Mouse (Mus musculus): ENCODE measurements around the gene Igfbp3. TPM values are rescaled to one million over a fixed set of nuclear protein-coding genes. Genes with fewer than 3 reads are reported as not detected.
"Not testable (repeated sequence)": the region's sequence is repeated elsewhere in the genome, so short reads cannot be mapped to it uniquely, and the experiment has no call there.

Gene Igfbp3
- total RNA-seq (2017) = not detected in 2 replicates

DNA sequence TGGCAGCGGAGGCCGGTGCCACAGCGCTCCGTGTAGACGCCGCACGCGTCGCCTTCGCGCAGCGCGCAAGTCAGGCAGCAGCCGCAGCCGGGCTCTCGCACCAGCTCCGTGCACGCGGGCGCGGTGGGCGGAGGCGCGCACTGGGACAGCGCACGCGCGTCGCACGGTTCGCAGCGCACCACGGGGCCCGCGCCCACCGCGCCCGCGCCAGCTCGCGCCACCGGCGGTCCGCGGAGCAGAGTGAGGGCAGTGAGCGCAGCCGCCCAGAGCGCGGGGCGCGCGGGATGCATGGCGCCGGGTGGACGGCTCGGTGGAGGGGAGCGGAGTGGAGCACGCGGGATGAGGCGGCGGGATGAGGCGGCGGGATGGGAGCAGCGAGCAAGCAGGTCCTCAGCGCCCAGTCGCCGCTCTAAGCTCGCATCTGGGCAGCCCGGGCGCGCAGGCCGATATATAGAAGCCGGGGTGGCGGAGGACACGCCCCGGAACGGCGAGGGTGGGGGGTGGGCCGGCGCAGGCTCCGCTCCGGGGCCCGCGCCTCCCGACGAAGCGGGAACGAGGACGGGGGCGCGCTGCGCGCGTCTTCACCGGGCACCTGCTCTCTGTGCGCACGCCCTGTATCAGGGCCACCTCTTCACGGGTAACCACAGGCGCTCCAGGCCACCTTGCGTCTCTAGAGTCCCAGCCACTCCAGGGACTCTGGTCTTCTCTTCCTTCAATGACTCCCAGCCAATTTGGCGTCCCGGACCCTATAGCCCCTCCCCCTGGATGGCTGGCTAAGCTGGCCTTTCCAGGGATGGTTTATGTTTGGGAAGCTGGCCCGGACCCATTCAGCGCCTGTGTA is at the start of gene Igfbp3:
TSS of gene Igfbp3 (minus strand) at position 423 of the 841 bp plus-strand sequence.
- no peak for ATAC-seq (replicated peaks in 1 of 2; ENCODE audit: insufficient read depth in 1 of 2, low FRiP score in 2 of 2, low TSS enrichment in 1 of 2, low read depth in 1 of 2, poor library complexity in 2 of 2, severe bottlenecking in 2 of 2)

DNA sequence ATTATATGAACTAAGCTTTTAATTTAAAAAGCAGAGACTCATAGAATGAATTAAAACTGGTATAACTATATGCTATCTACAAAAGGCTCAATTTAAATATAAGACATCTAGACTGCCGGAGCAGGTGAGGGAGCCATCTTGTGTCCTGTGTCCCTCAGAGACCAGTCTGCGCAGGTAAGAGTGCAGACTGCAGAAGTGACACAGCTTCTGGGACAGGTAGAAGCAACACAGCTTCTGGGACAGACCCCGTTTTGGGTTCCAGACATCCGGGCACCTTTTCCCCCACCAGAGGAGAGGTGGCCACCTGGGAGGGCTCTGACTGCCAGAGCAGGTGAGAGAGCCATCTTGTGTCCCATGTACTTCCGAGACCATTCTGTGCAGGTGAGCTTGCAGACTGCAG is 37.1 kb upstream of the Igfbp3 start:
- ATAC-seq (replicated peaks in 1 of 2; ENCODE audit: insufficient read depth in 1 of 2, low FRiP score in 2 of 2, low TSS enrichment in 1 of 2, low read depth in 1 of 2, poor library complexity in 2 of 2, severe bottlenecking in 2 of 2) = no peak

DNA sequence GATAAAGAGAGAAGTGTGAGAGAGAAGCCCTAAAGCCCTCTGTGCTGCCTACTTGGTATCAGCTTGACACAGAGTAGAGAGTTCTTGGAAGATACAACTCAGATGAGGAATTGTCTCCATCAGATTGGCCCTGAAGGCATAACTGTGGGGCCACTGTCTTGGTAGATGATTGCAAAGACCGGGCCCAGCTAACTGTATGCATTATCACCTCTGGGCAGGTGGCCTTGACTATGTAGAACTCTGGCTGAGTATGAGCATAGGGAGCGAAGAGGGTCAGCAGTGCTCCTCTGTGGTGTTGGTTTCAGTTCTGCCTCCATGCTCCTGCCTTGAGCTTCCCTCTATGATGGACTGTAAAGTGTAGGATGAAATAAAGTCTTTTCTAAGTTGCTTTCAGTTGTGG is 36.7 kb upstream of the Igfbp3 start:
- no peak for ATAC-seq (replicated peaks in 1 of 2; ENCODE audit: insufficient read depth in 1 of 2, low FRiP score in 2 of 2, low TSS enrichment in 1 of 2, low read depth in 1 of 2, poor library complexity in 2 of 2, severe bottlenecking in 2 of 2)

DNA sequence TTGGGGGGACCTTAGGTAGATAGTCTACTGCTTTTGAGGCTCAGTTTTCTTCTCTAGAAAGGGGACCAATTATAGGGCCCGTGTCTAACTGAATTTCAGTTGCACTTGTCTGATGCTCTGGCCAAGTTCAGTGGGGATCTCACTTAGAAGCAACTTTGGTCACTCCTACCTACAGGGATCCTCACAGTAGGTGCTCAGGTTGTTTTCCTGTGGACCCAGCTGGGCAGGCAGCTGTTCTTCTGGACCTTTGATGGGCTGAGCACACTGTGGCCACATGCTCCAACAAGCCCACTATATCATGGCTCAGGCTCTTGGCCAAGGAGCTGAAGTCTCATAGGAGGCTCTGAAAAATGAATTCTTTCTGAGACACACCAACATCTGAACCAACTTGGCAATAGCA is 31.1 kb upstream of the Igfbp3 start:
- ATAC-seq (replicated peaks in 1 of 2; ENCODE audit: insufficient read depth in 1 of 2, low FRiP score in 2 of 2, low TSS enrichment in 1 of 2, low read depth in 1 of 2, poor library complexity in 2 of 2, severe bottlenecking in 2 of 2) = no peak

DNA sequence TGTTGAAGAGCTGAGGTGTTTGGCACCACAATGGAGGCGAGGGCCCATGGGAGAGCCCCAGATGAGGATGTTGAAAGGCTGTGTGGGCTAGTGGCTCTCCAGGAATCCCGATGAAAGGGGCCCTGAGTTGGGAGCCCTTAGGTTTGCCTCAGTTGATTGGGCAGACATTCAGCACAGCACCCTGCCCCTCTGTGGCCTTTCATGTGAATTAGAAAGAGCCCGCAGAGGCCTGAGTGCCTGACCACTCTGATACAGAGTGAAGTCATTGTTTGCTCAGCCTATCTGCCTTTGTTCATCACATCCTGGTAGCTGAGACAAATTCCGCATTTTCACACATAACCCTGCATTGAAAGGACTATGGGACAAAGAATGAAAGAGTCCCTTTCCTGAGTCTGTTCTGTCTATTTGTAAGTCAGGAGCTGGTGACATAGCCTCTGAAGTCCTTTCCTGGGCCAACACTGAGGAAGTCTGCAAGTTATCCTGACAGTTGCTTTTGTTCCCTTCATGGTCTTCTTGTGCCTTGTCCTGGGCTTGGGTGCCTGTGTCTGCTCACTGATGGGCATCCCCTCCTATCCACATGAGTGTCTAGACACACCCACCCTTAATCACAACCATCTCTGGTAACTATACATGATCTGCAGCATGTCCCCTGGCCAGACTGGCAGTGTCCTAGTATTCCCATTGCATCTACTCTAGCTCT is 25.5 kb upstream of the Igfbp3 start:
- no peak for ATAC-seq (replicated peaks in 1 of 2; ENCODE audit: insufficient read depth in 1 of 2, low FRiP score in 2 of 2, low TSS enrichment in 1 of 2, low read depth in 1 of 2, poor library complexity in 2 of 2, severe bottlenecking in 2 of 2)

DNA sequence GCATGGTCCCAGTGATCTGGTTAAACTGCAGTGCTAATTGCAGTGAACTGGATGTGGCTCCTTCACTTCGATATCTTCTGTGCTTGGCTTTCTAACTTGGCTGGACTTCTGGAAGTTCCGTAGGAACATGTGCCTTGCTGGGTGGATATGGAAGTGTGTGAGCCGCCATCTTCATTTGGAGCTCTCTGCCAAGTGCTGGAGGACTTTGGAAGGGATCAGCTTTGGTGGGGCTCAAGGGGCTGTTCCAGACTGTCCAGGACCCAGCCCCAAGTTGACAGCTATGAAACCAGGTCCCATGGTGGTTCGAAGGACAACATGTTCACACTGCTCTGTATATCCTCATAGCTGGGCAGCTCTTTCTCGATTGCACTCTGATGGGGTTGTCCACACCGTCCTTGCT is 24.8 kb upstream of the Igfbp3 start:
- ATAC-seq (replicated peaks in 1 of 2; ENCODE audit: insufficient read depth in 1 of 2, low FRiP score in 2 of 2, low TSS enrichment in 1 of 2, low read depth in 1 of 2, poor library complexity in 2 of 2, severe bottlenecking in 2 of 2) = no peak

DNA sequence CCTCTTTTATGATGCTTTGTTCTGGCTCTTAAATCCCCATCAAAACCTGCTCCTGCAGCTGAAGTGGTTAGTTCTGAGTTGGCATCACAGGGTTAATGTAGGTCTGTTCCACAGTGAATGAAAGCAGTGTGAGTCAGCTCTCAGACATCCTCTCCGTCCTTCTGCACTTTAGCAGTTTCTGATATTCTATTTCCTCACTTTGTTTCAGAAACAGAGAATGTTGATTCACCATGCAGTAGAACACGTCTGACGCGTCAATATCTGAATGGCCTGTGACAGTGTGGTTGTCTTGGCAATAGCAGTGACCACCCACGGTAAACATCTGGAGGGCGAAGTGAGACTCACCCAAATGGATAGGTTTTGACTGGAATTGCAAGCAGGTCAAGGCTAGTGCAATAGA is 24.0 kb upstream of the Igfbp3 start:
- ATAC-seq (replicated peaks in 1 of 2; ENCODE audit: insufficient read depth in 1 of 2, low FRiP score in 2 of 2, low TSS enrichment in 1 of 2, low read depth in 1 of 2, poor library complexity in 2 of 2, severe bottlenecking in 2 of 2) = no peak

DNA sequence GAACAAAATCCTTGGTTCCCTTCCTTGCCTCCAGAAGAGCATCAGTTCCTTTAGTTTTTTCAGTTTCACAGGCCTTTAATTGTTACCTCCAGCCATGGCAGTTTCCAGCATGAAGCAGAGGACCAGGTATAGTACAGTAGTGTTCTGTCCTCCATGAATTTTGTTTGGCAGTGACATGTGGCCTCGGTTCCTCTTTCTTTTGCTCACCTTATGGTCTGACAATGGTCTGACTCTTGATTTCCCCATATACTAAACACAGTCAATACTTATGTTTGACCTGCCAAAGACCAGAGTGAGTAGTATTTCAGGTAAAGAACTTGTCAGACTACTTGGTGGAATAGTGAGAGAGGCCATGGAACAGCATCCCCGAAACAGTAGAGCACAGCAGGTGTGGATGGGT is 23.0 kb upstream of the Igfbp3 start:
- no peak for ATAC-seq (replicated peaks in 1 of 2; ENCODE audit: insufficient read depth in 1 of 2, low FRiP score in 2 of 2, low TSS enrichment in 1 of 2, low read depth in 1 of 2, poor library complexity in 2 of 2, severe bottlenecking in 2 of 2)

DNA sequence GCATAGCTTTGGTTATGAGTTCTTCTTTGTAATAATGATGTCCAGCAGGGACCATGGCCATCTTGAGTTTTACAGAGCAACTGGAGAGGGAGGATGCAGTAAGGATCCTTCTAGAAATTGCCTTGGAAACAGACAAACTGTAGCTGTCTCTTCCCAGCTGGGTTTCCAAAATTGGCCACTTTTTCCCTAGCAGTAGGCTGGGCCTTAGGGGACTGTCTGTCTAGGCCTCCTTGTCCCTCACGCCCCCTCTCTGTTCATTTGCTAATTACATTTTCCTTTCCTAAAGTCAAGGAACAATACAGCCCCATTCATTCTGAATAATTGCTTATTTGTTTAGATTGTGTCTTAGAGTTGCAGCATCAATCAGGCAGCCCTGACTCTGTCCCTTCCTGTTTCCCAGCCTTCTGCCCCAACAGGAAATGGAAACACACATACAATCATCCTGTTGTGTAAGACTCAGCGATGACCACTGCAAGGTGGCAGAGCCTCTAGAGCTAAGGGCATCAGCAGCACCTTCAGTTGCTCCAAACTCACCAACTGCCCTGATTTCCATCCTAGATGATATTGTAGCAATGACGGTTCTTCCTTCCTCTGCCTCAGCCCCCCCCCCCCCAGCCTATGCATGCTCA is 21.4 kb upstream of the Igfbp3 start:
- no peak for ATAC-seq (replicated peaks in 1 of 2; ENCODE audit: insufficient read depth in 1 of 2, low FRiP score in 2 of 2, low TSS enrichment in 1 of 2, low read depth in 1 of 2, poor library complexity in 2 of 2, severe bottlenecking in 2 of 2)

DNA sequence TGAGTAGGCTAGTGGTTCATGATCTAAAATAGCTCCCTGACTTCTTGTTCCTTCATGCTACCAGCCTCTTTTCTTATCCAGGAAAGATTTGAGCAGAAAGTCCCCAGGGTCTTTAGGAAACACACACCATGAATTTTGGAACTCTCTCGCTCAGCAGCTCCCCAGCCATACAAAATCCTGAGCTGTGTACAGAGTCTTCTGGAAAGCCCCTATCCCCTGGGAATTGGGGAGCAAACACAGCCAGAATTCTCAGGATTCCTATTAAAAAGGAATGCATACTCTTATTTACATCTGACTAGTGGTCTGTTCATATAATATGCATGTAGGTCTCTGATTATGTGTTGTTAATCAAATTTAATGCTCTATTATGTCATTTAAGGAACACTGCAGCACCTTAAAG is 20.7 kb upstream of the Igfbp3 start:
- ATAC-seq (replicated peaks in 1 of 2; ENCODE audit: insufficient read depth in 1 of 2, low FRiP score in 2 of 2, low TSS enrichment in 1 of 2, low read depth in 1 of 2, poor library complexity in 2 of 2, severe bottlenecking in 2 of 2) = no peak

DNA sequence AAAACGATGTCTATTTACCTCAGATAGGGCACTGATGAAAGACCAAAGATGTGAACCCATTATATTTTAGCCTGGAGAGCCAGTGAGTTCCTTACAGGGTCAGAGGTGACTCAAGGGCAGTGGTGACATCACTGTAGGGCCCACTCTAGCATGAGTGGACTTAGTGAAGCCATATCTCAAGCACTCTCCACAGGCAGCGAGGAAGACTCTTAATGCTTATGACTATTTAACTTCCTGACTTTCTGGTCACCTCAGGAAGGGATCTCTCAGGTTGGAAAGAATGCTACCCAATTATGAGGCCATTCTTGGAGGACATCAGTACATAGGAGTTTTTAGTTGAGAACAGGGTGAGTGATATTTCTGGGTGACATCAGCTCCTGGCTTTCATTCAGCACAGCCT is 19.6 kb upstream of the Igfbp3 start:
- no peak for ATAC-seq (replicated peaks in 1 of 2; ENCODE audit: insufficient read depth in 1 of 2, low FRiP score in 2 of 2, low TSS enrichment in 1 of 2, low read depth in 1 of 2, poor library complexity in 2 of 2, severe bottlenecking in 2 of 2)

DNA sequence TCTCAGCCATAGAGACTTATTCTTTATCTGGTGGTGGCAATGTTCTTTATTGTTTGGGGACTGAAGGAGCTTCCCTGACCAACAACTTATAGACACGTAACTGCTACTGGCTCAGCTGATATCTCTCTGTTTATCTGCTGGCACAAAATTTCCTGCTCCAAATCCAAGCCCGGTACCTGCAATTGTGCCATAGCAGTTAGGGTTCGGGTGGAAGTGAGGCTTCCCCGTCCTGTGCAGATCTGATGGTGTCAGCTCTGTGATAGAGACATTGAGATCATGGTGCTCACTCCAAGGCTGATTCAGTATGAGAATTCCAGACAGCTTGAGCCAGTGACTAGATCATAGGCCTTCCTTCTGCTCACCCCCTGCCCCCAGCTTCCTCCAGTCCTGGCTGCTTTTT is 18.2 kb upstream of the Igfbp3 start:
- no peak for ATAC-seq (replicated peaks in 1 of 2; ENCODE audit: insufficient read depth in 1 of 2, low FRiP score in 2 of 2, low TSS enrichment in 1 of 2, low read depth in 1 of 2, poor library complexity in 2 of 2, severe bottlenecking in 2 of 2)

DNA sequence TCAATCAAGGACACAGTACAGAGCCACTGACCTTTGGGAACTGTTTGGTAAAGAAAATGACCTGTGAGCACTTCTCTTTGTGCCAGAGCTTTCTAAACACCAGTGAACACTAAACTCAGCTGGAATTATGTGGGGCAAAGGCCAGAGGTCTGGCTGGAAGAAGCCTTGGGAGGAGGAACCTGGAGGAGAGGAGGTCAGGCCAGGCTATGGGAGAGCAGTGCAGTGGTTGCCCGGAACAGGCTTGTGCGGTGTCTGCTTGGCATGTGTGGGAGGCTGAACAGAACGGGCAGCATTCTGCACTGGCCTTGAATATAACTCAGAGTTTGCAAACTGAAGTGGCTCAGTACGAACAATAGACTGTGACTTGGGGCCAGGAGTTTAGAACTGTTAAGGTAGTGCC is 16.3 kb upstream of the Igfbp3 start:
- ATAC-seq (replicated peaks in 1 of 2; ENCODE audit: insufficient read depth in 1 of 2, low FRiP score in 2 of 2, low TSS enrichment in 1 of 2, low read depth in 1 of 2, poor library complexity in 2 of 2, severe bottlenecking in 2 of 2) = no peak

DNA sequence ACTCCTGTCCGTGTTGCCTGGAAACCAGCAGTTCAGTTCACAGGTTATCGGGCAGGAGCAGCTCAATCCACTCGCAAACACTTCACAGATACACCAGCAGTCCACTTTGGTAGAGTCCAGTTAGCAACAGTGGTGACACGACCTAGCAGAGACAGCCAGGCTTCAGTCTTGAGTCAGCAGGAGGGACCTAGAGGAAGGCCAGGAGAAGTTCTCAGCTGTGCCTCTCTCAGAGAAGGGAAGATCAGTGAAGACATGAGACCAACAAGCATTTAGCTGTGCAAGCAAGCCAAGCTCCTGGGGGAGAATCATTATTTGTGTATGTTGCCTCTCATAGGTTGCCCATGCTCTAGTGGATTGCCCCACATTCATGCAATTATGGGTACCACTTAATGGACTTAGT is 14.4 kb upstream of the Igfbp3 start:
- ATAC-seq (replicated peaks in 1 of 2; ENCODE audit: insufficient read depth in 1 of 2, low FRiP score in 2 of 2, low TSS enrichment in 1 of 2, low read depth in 1 of 2, poor library complexity in 2 of 2, severe bottlenecking in 2 of 2) = no peak

DNA sequence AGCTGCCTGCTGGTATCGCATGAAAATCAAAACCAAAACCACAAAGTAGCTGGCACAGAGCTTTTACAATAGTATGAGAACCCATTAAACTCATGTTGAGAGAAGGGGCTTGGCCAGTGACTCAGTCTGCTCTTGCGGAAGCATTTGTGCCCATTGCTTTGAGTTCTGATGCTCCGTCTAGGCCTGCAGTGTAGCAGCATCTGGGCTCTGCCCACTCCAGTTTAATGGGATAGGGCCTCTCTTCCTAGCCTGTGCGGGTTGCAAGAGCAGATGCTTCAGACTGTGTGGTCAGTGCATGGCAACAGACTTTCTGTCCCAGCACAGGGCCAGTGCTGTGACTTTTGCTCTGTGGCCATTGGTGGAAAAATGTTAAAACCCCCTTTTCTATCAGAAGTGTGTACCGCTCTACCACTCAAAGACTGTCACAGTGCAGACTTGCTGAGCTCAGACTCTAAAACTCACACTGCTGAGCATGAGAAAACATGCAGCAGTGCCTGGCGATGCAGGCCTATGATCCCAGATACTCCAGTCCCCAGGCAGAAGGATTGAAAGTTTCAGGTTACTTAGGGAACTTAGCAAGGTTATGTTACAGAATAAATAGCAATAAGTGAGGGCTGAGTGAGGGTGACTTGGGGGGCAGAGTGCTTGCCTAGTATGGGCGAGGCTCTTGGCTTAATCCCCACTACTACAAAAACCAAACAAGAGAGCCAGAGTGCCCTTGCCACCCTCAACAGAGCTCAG is 13.3 kb upstream of the Igfbp3 start:
- no peak for ATAC-seq (replicated peaks in 1 of 2; ENCODE audit: insufficient read depth in 1 of 2, low FRiP score in 2 of 2, low TSS enrichment in 1 of 2, low read depth in 1 of 2, poor library complexity in 2 of 2, severe bottlenecking in 2 of 2)

DNA sequence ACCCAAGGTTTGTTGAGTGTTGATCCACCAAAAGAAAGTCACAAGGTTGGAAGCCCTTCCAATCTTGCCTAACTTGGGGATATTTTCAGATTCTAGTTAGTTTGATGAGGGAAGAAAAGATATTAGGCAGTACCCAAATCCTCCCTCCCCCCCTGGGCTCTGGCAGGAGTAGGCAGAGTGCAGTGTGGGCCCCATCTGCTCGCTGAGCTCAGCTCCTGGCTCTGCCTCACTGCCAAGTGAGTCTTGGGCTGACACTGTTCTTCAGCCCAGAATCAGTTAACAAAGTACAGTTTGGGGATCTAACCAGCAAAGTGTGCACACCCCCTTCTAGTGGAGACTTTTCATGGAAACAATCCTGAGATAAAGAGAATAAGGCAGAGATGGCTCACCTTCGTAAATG is 12.5 kb upstream of the Igfbp3 start:
- ATAC-seq (replicated peaks in 1 of 2; ENCODE audit: insufficient read depth in 1 of 2, low FRiP score in 2 of 2, low TSS enrichment in 1 of 2, low read depth in 1 of 2, poor library complexity in 2 of 2, severe bottlenecking in 2 of 2) = no peak

DNA sequence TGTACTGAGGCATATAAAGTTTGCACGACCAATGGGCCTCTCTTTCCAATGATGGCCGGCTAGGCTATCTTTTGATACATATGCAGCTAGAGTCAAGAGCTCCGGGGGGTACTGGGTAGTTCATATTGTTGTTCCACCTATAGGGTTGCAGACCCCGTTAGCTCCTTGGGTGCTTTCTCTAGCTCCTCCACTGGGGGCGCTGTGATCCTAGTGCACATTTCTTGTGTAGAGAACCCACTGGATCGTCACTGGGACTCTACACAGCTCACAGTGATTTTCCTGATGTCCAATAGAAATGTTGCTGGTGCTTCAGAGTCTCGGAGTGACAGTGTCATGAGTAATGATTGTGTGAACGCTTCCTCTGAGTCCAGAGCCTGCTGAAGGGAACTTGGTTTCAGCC is 8.1 kb upstream of the Igfbp3 start:
- not testable (repeated sequence) for ATAC-seq (replicated peaks in 1 of 2; ENCODE audit: insufficient read depth in 1 of 2, low FRiP score in 2 of 2, low TSS enrichment in 1 of 2, low read depth in 1 of 2, poor library complexity in 2 of 2, severe bottlenecking in 2 of 2)

DNA sequence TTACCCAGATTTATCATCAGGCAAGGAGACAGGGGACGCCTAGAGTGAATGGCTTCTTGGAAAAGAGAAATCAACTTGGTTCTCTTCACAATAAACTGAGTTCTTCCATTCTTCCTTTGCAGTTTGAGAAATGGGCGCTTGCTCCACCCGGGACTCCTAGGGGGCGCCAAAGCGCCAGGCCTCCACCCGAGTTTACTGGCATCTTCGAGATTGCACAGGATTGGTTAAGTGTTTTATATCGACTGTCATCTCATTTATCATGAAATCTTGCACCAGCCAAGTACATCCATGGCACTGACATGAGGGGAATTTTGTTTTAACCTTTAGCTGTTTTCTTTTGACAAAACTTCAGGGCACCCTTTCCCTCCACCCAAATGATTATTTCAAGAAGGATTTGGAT is 2.0 kb upstream of the Igfbp3 start:
- no peak for ATAC-seq (replicated peaks in 1 of 2; ENCODE audit: insufficient read depth in 1 of 2, low FRiP score in 2 of 2, low TSS enrichment in 1 of 2, low read depth in 1 of 2, poor library complexity in 2 of 2, severe bottlenecking in 2 of 2)
